8 mouse cellular contexts compared by ENCODE assay signal in genomic region chr2:125248256-125248655, GRCm38 (mm10). TPM values are rescaled to one million over a fixed set of nuclear protein-coding genes. Genes with fewer than 3 reads are reported as not detected.
DNase-seq lines count a peak whose midpoint lies in the region; ATAC-seq and TF ChIP-seq lines count a peak whose summit lies in the region.

No protein-coding gene starts in this region.

- no peak for TF ChIP-seq POLR2A in bone marrow, adult 2 months (IDR thresholded peaks at IDR 0.05; ENCODE audit: borderline replicate concordance, control insufficient read depth, low read depth, low read length)

- peak overlapping the region; percentile 75 for H3K4me2 ChIP-seq in heart, embryonic 14.5 days (ENCODE audit: low read length)
- H3K4me2 ChIP-seq in midbrain, embryonic 12.5 days (replicated peaks) = peak overlapping the region; percentile 76

- H3K27me3 ChIP-seq in heart, embryonic 14.5 days (ENCODE audit: control insufficient read depth, insufficient read depth, low read length) = no peaks in the 10 kb centered on the region
- H3K27me3 ChIP-seq in hindbrain, embryonic 10.5 days (ENCODE audit: insufficient read depth, poor library complexity, severe bottlenecking) = no peaks in the 10 kb centered on the region
- no peaks in the 10 kb centered on the region for H3K27me3 ChIP-seq in midbrain, embryonic 12.5 days

- H3K9ac ChIP-seq in heart, embryonic 14.5 days (ENCODE audit: low read length) = peak overlapping the region; percentile 87
- H3K9ac ChIP-seq in midbrain, embryonic 12.5 days (replicated peaks) = peak overlapping the region; percentile 86

- H3K27ac ChIP-seq in heart, embryonic 14.5 days (replicated peaks in 1 of 2; ENCODE audit: control insufficient read depth in 1 of 2, insufficient read depth in 1 of 2, low read depth in 2 of 2, low read length in 2 of 2) = peak overlapping the region; percentile 88 to 90; a peak in 3 of 4 replicates
- no peak overlapping the region for H3K27ac ChIP-seq in bone marrow, adult 2 months (ENCODE audit: control insufficient read depth, insufficient read depth, low read depth, low read length, poor library complexity)
- peak overlapping the region; percentile 95 for H3K27ac ChIP-seq in hindbrain, embryonic 10.5 days
- peak overlapping the region; percentile 86; the same call in 1 of the 2 replicates for H3K27ac ChIP-seq in midbrain, embryonic 12.5 days (replicated peaks)

- intact Hi-C loops in heart, postnatal 25 days (cut with DNase I) = no loop called here

- peak overlapping the region; percentile 58 to 89 for H3K4me3 ChIP-seq in heart, embryonic 14.5 days (ENCODE audit: control insufficient read depth in 1 of 2, insufficient read depth in 1 of 2, low read depth in 1 of 2, low read length in 2 of 2)
- H3K4me3 ChIP-seq in bone marrow, adult 2 months (replicated peaks; ENCODE audit: control insufficient read depth, low read depth, low read length) = peak overlapping the region; percentile 80
- peak overlapping the region; percentile 68 for H3K4me3 ChIP-seq in hindbrain, embryonic 10.5 days
- H3K4me3 ChIP-seq in midbrain, embryonic 12.5 days = peak overlapping the region; percentile 76

- peaks cover 5 to 11% of the 10 kb centered on the region in 2 experiments; a peak in 3 of 4 replicates for H3K4me1 ChIP-seq in heart, embryonic 14.5 days (ENCODE audit: control insufficient read depth in 2 of 2, insufficient read depth in 2 of 2, low read length in 2 of 2)
- H3K4me1 ChIP-seq in bone marrow, adult 2 months (ENCODE audit: control insufficient read depth, insufficient read depth, low read length) = peaks cover 2% of the 10 kb centered on the region; the same call in 1 of the 2 replicates
- peaks cover 32% of the 10 kb centered on the region for H3K4me1 ChIP-seq in hindbrain, embryonic 10.5 days (replicated peaks)
- peaks cover 19% of the 10 kb centered on the region for H3K4me1 ChIP-seq in midbrain, embryonic 12.5 days

- no peak for TF ChIP-seq CTCF in bone marrow, adult 2 months (IDR thresholded peaks at IDR 0.05; ENCODE audit: control insufficient read depth, insufficient read depth, low read length)

- peaks cover 35% of the 10 kb centered on the region for H3K36me3 ChIP-seq in heart, embryonic 14.5 days (ENCODE audit: control insufficient read depth, insufficient read depth, low read length)
- peaks cover 44% of the 10 kb centered on the region for H3K36me3 ChIP-seq in hindbrain, embryonic 10.5 days
- peaks cover 24% of the 10 kb centered on the region for H3K36me3 ChIP-seq in midbrain, embryonic 12.5 days

- no peak for ATAC-seq in heart, embryonic 14.5 days (ENCODE audit: insufficient number of reproducible peaks, insufficient read depth, low FRiP score, low read depth)
- ATAC-seq in midbrain, embryonic 12.5 days (ENCODE audit: low FRiP score, low read depth) = no peak

- DNase-seq in heart, postnatal 25 days (ENCODE audit: low spot score) = no peak
- DNase-seq in hindbrain, embryonic 10.5 days (ENCODE audit: low spot score) = no peak
- no peak for DNase-seq in gastrocnemius, adult 18-20 months (ENCODE audit: low spot score)
- no peak for DNase-seq in right cerebral cortex, postnatal 36 days (ENCODE audit: low spot score in 2 of 2)
- no peak for DNase-seq in left cerebral cortex, adult 9 months (ENCODE audit: low spot score in 2 of 2)

- H3K9me3 ChIP-seq in heart, embryonic 14.5 days (ENCODE audit: control insufficient read depth, low read length) = no peaks in the 10 kb centered on the region
- H3K9me3 ChIP-seq in hindbrain, embryonic 10.5 days = no peaks in the 10 kb centered on the region
- H3K9me3 ChIP-seq in midbrain, embryonic 12.5 days = no peaks in the 10 kb centered on the region

- 2% methylated on average over 8 of the region's 8 CpGs for WGBS in heart, embryonic 14.5 days
- WGBS in bone marrow, adult 2 months = 5% methylated on average over 8 of the region's 8 CpGs
- 2% methylated on average over 8 of the region's 8 CpGs for WGBS in hindbrain, embryonic 10.5 days
- WGBS in midbrain, embryonic 12.5 days = 2% methylated on average over 8 of the region's 8 CpGs

RNA-seq across cellular contexts. Expression of gene Dut, which starts 1.3 kb away (rescaled TPM):
- 121 and 127 TPM in 2 replicates for polyA plus RNA-seq in heart, embryonic 14.5 days (2014; fragmentation: Nextera tagmentation; extraction: Ambion mirVana)
- 10 to 100 TPM; 28.7 to 29.8 TPM for total RNA-seq in heart, postnatal 25 days (2021)
- 93.9 and 94.2 TPM in 2 replicates for polyA plus RNA-seq in bone marrow, adult 2 months (2011; ENCODE audit: insufficient read depth, insufficient read length, low replicate concordance, missing spikeins)
- 218 and 267 TPM in 2 replicates for polyA plus RNA-seq in hindbrain, embryonic 10.5 days (2016; fragmentation: Nextera tagmentation; extraction: Ambion mirVana)
- 154 and 160 TPM in 2 replicates for polyA plus RNA-seq in midbrain, embryonic 12.5 days (2016; fragmentation: Nextera tagmentation; extraction: Ambion mirVana)
- 1 to 10 TPM; 6.8 TPM for total RNA-seq in gastrocnemius, adult 18-20 months (2021)
